Mouse (Mus musculus) kidney, adult 2 months (tissue): Measurements from ENCODE around the gene Clec11a.

Source experiments
- CTCF ChIP-seq: fragments of 200-500 bp; conservative IDR thresholded peaks from 2 replicates; pipeline ENCODE4 v1.5.1; 2011; ENCODE audit warnings: low read depth, mild to moderate bottlenecking, control low read depth, low read length, moderate library complexity, mixed read lengths; ENCODE audit not compliant: insufficient read depth, insufficient read length
- POLR2A ChIP-seq: fragments of 200-500 bp; IDR thresholded peaks from one replicate; pipeline ENCODE4 v1.6.1; 2011; ENCODE audit warnings: low read depth, low read length, control low read depth

GRCm38 (mm10) chr7:44341714-44342113 lies 35.0 kb upstream of the Clec11a start:
- TF ChIP-seq POLR2A: no peak
- no peak for TF ChIP-seq CTCF
